Mouse (Mus musculus) myocyte (in vitro differentiated cells): ENCODE results near the gene Wwtr1.

Experiments
- CEBPB ChIP-seq: IDR thresholded peaks from 2 replicates; pipeline ENCODE4 v1.6.1; 2011; ENCODE audit warnings: mild to moderate bottlenecking, moderate library complexity; ENCODE audit not compliant: poor library complexity, insufficient read depth, severe bottlenecking
- MYOD1 ChIP-seq, 3 experiments: IDR thresholded peaks; one replicate each; pipeline ENCODE4 v1.6.1; 2011; ENCODE audit warnings: control low read depth in 2 of 3, low read depth in 2 of 3, mild to moderate bottlenecking in 2 of 3, moderate library complexity in 1 of 3; ENCODE audit not compliant: insufficient read length in 2 of 3, control insufficient read depth in 1 of 3
- POLR2A ChIP-seq: IDR thresholded peaks from one replicate; pipeline ENCODE4 v1.6.1; 2011; ENCODE audit warnings: low read depth, mild to moderate bottlenecking, control low read depth, moderate library complexity; ENCODE audit not compliant: insufficient read length
- POLR2AphosphoS2 ChIP-seq: IDR thresholded peaks from one replicate; pipeline ENCODE4 v1.6.1; 2011; ENCODE audit warnings: low read depth, control low read depth; ENCODE audit not compliant: insufficient read length
- USF1 ChIP-seq: IDR thresholded peaks from one replicate; pipeline ENCODE4 v1.6.1; 2011; ENCODE audit warnings: low read depth, mild to moderate bottlenecking, control low read depth, moderate library complexity

GRCm38 (mm10) chr3:57583533-57583932 is 7.8 kb upstream of the Wwtr1 start:
- TF ChIP-seq USF1 (no peak), POLR2AphosphoS2 (no peak), MYOD1 (IDR thresholded peaks at IDR 0.05; ENCODE audit: control insufficient read depth in 1 of 3, insufficient read length in 2 of 3, low read depth in 2 of 3) (no peak), POLR2A (no peak), CEBPB (no peak)
